Mouse (Mus musculus) limb, embryonic 14.5 days (tissue): ENCODE results near the gene Ogfrl1. TPM values are rescaled to one million over a fixed set of nuclear protein-coding genes. Genes with fewer than 3 reads are reported as not detected.

Experiments used
- ATAC-seq: fragments of 200-750 bp; cut with Nextera tagmentation; 2 replicates; pipeline ENCODE4 v1.8.0; 2017; ENCODE audit warnings: low read depth, moderate number of reproducible peaks, moderate TSS enrichment; ENCODE audit not compliant: low FRiP score
- DNase-seq: peaks from one replicate; pipeline ENCODE4 v3.0.0-alpha.2; 2015; ENCODE audit warnings: low spot score
- H3K27ac ChIP-seq: fragments of 300-500 bp; sonication (generic); replicated peaks from 2 replicates; pipeline ENCODE4 v1.5.1; 2014; ENCODE audit warnings: low read depth, mild to moderate bottlenecking, low read length, moderate library complexity, mixed read lengths
- H3K27me3 ChIP-seq: fragments of 300-500 bp; sonication (generic); 2 replicates; pipeline ENCODE4 v1.6.1; 2014; ENCODE audit warnings: low read length, mixed read lengths; ENCODE audit not compliant: control insufficient read depth, insufficient read depth
- H3K36me3 ChIP-seq: fragments of 300-500 bp; sonication (generic); 2 replicates; pipeline ENCODE4 v1.6.1; 2014; ENCODE audit warnings: mild to moderate bottlenecking, low read length, moderate library complexity, mixed read lengths; ENCODE audit not compliant: control insufficient read depth, insufficient read depth
- H3K4me1 ChIP-seq: fragments of 300-500 bp; sonication (generic); 2 replicates; pipeline ENCODE4 v1.6.1; 2014; ENCODE audit warnings: antibody characterized with exemption, low read length, mixed read lengths; ENCODE audit not compliant: control insufficient read depth, insufficient read depth
- H3K4me2 ChIP-seq: fragments of 300-500 bp; sonication (generic); replicated peaks from 2 replicates; pipeline ENCODE4 v1.6.1; 2014; ENCODE audit warnings: low read depth, mild to moderate bottlenecking, low read length, moderate library complexity; ENCODE audit not compliant: severe bottlenecking
- H3K4me3 ChIP-seq: fragments of 300-500 bp; sonication (generic); replicated peaks from 2 replicates; pipeline ENCODE4 v1.5.1; 2014; ENCODE audit warnings: low read length
- H3K9ac ChIP-seq: fragments of 300-500 bp; sonication (generic); 2 replicates; pipeline ENCODE4 v1.6.1; 2014; ENCODE audit warnings: mild to moderate bottlenecking, low read depth, low read length, moderate library complexity; ENCODE audit not compliant: severe bottlenecking
- H3K9me3 ChIP-seq: fragments of 300-500 bp; sonication (generic); 2 replicates; pipeline ENCODE4 v1.6.1; 2016; ENCODE audit warnings: low read length; ENCODE audit not compliant: control insufficient read depth
- POLR2A ChIP-seq: fragments of 200-500 bp; IDR thresholded peaks from 2 replicates; pipeline ENCODE4 v1.8.0; 2012; ENCODE audit warnings: inconsistent platforms, mild to moderate bottlenecking, moderate library complexity, borderline replicate concordance; ENCODE audit not compliant: insufficient read depth, insufficient read length; ENCODE audit errors: extremely low read depth
- WGBS: fragments of 180-500 bp; shearing (Covaris S2); extraction: QIAGEN DNeasy Blood & Tissue Kit; methylation state at CpG from one replicate; pipeline ENCODE4 v1.1.7; 2014; 5-methylcytosine and 5-hydroxymethylcytosine counted together
- polyA plus RNA-seq, 2 experiments: library from polyadenylated mRNA; depleted of rRNA in 1 of 2; stranded (reverse) in 1 of 2; unstranded in 1 of 2; fragments of >200 nt; fragmentation: Nextera tagmentation in 1 of 2; extraction: Ambion mirVana in 1 of 2; gene quantifications; 2 replicates each; pipeline versions ENCODE4 v1.2.1 to v1.2.3; 2012 to 2014

The Ogfrl1 gene
- polyA plus RNA-seq, 2 experiments: 7.8 to 11.5 TPM

- Histone ChIP-seq H3K36me3 (no peaks in the 10 kb centered on the region), H3K9me3 (no peaks in the 10 kb centered on the region), H3K4me2 (no peak overlapping the region), H3K27ac (no peak overlapping the region), H3K27me3 (no peaks in the 10 kb centered on the region), H3K4me1 (no peaks in the 10 kb centered on the region), H3K9ac (no peak overlapping the region), H3K4me3 (no peak overlapping the region)
- no peak for TF ChIP-seq POLR2A
- 92% methylated on average over 4 of the region's 4 CpGs for whole genome bisulfite sequencing
- no peak for DNase-seq
- no peak for ATAC-seq
Observed at GRCm38 (mm10) chr1:23335050-23335449, 62.5 kb downstream of the Ogfrl1 start.

- H3K27me3 ChIP-seq: no peaks in the 10 kb centered on the region
- no peak overlapping the region for H3K27ac ChIP-seq
- WGBS: 88% methylated on average over 4 of the region's 4 CpGs
- H3K36me3 ChIP-seq: no peaks in the 10 kb centered on the region
- H3K4me1 ChIP-seq: no peaks in the 10 kb centered on the region
- no peaks in the 10 kb centered on the region for H3K9me3 ChIP-seq
- ATAC-seq (no peak), DNase-seq (no peak)
- H3K4me3 ChIP-seq: no peak overlapping the region
- H3K4me2 ChIP-seq: no peak overlapping the region
- H3K9ac ChIP-seq: no peak overlapping the region
- no peak for TF ChIP-seq POLR2A
Observed at GRCm38 (mm10) chr1:23332192-23332591, 65.4 kb downstream of the Ogfrl1 start.

- ATAC-seq (no peak), DNase-seq (no peak)
- no peak overlapping the region for H3K27ac ChIP-seq
- H3K27me3 ChIP-seq: no peaks in the 10 kb centered on the region
- H3K9me3 ChIP-seq: no peaks in the 10 kb centered on the region
- H3K36me3 ChIP-seq: no peaks in the 10 kb centered on the region
- 90% methylated on average over 7 of the region's 7 CpGs for WGBS
- H3K9ac ChIP-seq: no peak overlapping the region
- H3K4me2 ChIP-seq: no peak overlapping the region
- H3K4me1 ChIP-seq: no peaks in the 10 kb centered on the region
- no peak overlapping the region for H3K4me3 ChIP-seq
- TF ChIP-seq POLR2A: no peak
Observed at GRCm38 (mm10) chr1:23325160-23325559, 72.4 kb downstream of the Ogfrl1 start.

- no peak for ATAC-seq
- Histone ChIP-seq H3K4me1 (no peaks in the 10 kb centered on the region), H3K27me3 (no peaks in the 10 kb centered on the region), H3K4me3 (no peak overlapping the region), H3K27ac (no peak overlapping the region), H3K4me2 (no peak overlapping the region), H3K9me3 (no peaks in the 10 kb centered on the region), H3K9ac (no peak overlapping the region), H3K36me3 (no peaks in the 10 kb centered on the region)
- TF ChIP-seq POLR2A: no peak
- DNase-seq: peak; percentile 85
- 21% methylated on average over 5 of the region's 5 CpGs for WGBS
Observed at GRCm38 (mm10) chr1:23324226-23324625, 73.3 kb downstream of the Ogfrl1 start.

- no peak overlapping the region for H3K27ac ChIP-seq
- DNase-seq (no peak), ATAC-seq (no peak)
- H3K4me3 ChIP-seq: no peak overlapping the region
- WGBS: 73% methylated on average over 11 of the region's 11 CpGs
- no peak overlapping the region for H3K9ac ChIP-seq
- no peaks in the 10 kb centered on the region for H3K27me3 ChIP-seq
- no peaks in the 10 kb centered on the region for H3K36me3 ChIP-seq
- H3K4me1 ChIP-seq: no peaks in the 10 kb centered on the region
- TF ChIP-seq POLR2A: no peak
- H3K4me2 ChIP-seq: no peak overlapping the region
- no peaks in the 10 kb centered on the region for H3K9me3 ChIP-seq
Observed at GRCm38 (mm10) chr1:23323286-23323685, 74.3 kb downstream of the Ogfrl1 start.

GRCm38 (mm10) chr1:23322208-23322607, 75.4 kb downstream of the Ogfrl1 start:
- Histone ChIP-seq H3K4me3 (no peak overlapping the region), H3K4me2 (no peak overlapping the region), H3K36me3 (no peaks in the 10 kb centered on the region), H3K27me3 (no peaks in the 10 kb centered on the region), H3K4me1 (no peaks in the 10 kb centered on the region), H3K9me3 (no peaks in the 10 kb centered on the region), H3K9ac (no peak overlapping the region), H3K27ac (no peak overlapping the region)
- ATAC-seq (no peak), DNase-seq (no peak)
- no peak for TF ChIP-seq POLR2A
- WGBS: 75% methylated on average over 4 of the region's 4 CpGs
